Mouse (Mus musculus): Measurements from ENCODE around the gene Zscan4-ps1.
"Not testable (repeated sequence)": the region's sequence is repeated elsewhere in the genome, so short reads cannot be mapped to it uniquely, and the experiment has no call there.

Zscan4-ps1 gene

GRCm38 (mm10) chr7:11069591-11069990 lies at the start of gene Zscan4-ps1:
TSS of gene Zscan4-ps1 (minus strand) at chr7:11069691.
- not testable (repeated sequence) for DNase-seq
